ENCODE assay signal across 20 mouse cellular contexts in genomic region chr10:20653299-20653698, GRCm38 (mm10).
"Had no signal": no experiment of that assay in that cellular context is flagged by ENCODE, and none has a peak within 500 bp of the region (broad histone marks: within the 10 kb centered on the region; RNA-seq: fewer than 3 reads in every experiment).

No protein-coding gene starts in this region.

- H3K27ac ChIP-seq: liver, embryonic 14.5 days; midbrain, embryonic 10.5 days; midbrain, embryonic 12.5 days; neural tube, embryonic 13.5 days; neural tube, embryonic 15.5 days had no signal

- ATAC-seq: midbrain, embryonic 16.5 days had no signal

- H3K4me1 ChIP-seq: midbrain, embryonic 10.5 days; midbrain, embryonic 12.5 days; neural tube, embryonic 13.5 days had no signal

- H3K4me3 ChIP-seq: midbrain, embryonic 10.5 days; midbrain, embryonic 12.5 days; myocyte; neural tube, embryonic 13.5 days; neural tube, embryonic 15.5 days had no signal

- DNase-seq: lung, adult 18-20 months; lung, embryonic 14.5 days; lung, postnatal 10 days; lung, postnatal 4 days; midbrain, embryonic 14.5 days; retina, postnatal 1 day; right cerebral cortex, adult 18-20 months; right cerebral cortex, postnatal 25 days; right cerebral cortex, postnatal 4 days; spleen, adult 18-20 months; thymus, adult 18-20 months; thymus, postnatal 25 days; thymus, postnatal 4 days had no signal

- H3K27me3 ChIP-seq: midbrain, embryonic 12.5 days; neural tube, embryonic 13.5 days; neural tube, embryonic 15.5 days had no signal

- H3K36me3 ChIP-seq: midbrain, embryonic 10.5 days; midbrain, embryonic 12.5 days; neural tube, embryonic 13.5 days; neural tube, embryonic 15.5 days had no signal
